Mouse (Mus musculus): ENCODE data around the gene Gemin6. TPM values are rescaled to one million over a fixed set of nuclear protein-coding genes. Genes with fewer than 3 reads are reported as not detected.
"Not testable (repeated sequence)": the region's sequence is repeated elsewhere in the genome, so short reads cannot be mapped to it uniquely, and the experiment has no call there.

The Gemin6 gene
- 8.7 and 9.3 TPM in 2 replicates for total RNA-seq (2021)
- long read RNA-seq, experiment 1, transcript Gemin6-201 (3 exons, 1,134 nt) = major isoform, 14 of 28 reads
- long read RNA-seq, experiment 1, partial matches to known transcripts = 7 of 28 reads
- long read RNA-seq, experiment 1, other reads (novel, unspliced or antisense) = 7 of 28 reads
- long read RNA-seq, experiment 2, transcript Gemin6-201 (3 exons, 1,134 nt) = major isoform, 11 of 24 reads
- long read RNA-seq, experiment 2, partial matches to known transcripts = 5 of 24 reads
- long read RNA-seq, experiment 2, other reads (novel, unspliced or antisense) = 7 of 24 reads

DNA sequence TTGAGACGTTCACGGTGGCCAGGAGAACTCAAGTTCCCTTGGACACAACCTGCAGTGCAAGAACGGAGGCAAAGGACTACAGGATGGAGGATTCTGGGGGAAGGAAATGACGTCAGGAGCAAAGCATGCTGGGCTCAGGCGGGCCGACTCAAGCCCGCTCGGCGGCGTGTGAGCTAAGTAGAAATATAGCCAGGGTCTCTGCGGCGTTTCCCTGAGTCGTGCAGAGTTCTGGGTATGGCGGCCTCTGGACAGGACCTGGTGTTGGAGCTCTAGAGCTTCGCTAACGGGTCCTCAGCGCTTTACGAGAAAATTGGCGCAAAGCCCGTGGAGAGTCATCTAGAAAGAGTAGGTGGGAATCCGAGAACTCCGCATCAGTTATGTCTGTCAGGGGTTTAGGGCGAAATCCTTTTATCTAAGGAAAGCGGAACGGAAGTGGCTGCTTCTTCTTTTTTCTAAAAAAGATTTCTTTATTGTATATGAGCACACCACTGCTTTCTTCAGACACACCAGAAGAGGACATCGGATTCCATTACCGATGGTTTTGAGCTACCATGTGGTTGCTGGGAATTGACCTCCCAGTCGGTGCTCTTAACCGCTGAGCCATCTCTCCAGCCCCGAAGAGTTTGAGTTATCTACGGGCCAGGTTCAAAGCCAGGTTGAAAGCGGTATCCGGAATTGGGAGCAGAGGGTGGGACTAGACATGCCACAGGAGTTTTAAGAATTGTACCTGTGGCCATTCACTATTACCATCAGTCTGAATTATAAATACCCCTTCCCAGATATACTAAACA lies at the start of gene Gemin6:
TSS of gene Gemin6 (plus strand) at position 116 of the 791 bp plus-strand sequence.
- peak; percentile 89 for DNase-seq

DNA sequence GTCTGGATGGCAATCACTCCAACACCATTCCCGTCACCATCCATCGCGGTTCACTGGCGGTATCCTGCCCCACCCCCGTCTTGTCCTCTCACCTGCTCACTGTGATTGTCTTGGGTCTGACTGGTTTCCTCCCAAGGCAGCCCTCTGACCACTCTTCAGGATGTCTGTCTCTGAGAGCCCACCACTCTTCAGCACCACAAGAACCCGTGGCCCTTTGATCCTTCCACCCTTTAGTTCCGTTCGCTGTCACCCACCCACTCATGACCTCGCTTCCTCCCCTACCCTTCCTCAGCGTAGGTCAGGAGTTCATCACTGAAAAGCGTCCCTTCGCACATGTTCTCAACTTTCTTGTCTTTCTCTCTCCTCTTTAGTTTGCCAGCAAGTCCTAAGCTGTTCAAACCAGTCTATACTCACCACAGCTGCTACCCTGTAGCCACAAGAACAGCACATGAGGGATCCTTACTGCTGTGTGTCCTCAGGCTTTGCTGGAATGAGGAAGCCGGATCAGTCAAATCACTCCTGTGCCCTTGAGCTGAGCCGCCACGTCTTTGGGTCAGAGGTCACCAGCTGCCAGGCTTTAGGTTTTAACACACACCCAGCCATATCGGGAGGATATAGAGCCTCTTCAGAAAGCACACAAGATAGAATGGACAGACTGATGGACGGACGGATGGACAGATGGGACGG lies 49.4 kb upstream of the Gemin6 start:
- no peak for DNase-seq

DNA sequence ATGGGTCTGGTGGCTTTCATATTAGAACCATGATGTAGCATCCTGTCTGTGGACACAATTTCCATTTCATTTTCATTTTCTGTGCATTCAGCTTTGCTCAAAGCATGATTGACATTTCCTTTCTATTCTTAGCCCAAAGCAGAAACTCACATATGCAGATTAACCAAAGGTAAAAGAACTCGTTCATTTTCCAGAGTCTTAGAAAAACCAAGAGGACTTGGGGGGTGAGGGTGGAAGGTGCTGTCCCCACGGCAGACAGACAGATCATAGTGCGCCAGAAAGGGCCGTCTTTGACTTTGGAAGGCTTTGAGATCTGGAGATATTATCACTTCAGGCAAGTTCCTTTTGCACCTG lies 48.9 kb upstream of the Gemin6 start:
- DNase-seq = no peak

DNA sequence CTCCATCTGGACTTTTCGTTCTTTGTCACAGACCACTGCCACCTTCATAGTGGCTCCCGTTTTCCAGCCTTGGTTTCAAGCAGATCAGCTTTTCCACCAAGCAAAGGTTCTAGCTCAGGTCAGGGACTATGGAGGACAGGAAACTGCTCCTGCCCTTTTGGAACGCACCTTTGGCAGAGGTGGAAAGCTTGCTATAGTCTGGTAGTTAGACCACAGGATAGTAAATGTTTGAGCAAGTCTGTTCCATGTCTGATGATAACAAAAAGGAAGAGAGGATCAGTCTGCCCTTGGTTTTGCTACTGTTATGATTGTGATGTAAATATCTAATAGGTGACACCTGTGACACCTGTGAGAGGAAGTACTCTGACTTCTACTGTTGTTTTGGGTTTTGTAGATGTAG lies 48.3 kb upstream of the Gemin6 start:
- no peak for DNase-seq

DNA sequence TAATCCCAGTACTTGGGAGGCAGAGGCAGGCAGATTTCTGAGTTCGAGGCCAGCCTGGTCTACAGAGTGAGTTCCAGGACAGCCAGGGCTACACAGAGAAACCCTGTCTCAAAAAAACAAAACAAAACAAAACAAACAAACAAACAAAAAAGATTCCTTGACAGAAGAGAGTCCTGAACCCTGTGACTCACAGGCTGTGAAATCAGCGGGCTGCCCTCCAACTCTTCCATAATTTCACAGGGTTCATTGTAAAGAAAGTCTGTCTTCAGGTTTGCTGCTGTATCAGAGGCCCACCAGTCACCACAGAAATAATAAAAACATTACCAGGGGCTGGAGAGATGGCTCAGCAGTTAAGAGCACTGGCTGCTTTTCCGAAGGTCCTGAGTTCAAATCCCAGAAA lies 45.4 kb upstream of the Gemin6 start:
- not testable (repeated sequence) for DNase-seq

DNA sequence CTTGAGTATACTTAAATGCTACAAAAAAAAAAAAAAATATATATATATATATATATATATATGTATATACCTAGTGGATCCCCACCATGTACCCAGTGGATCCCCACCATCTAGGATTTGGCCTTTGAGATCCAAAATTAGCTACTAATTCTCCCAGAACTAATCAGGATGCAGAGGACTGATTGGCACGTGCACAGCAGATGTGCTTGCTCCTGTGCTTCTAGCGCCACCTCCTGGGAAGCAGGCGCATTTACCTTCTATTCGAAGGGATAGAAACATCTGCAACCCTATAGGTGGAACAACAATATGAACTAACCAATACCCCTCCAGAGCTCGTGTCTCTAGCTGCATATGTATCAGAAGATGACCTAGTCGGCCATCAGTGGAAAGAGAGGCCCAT lies 44.3 kb upstream of the Gemin6 start:
- peak; percentile 85 for DNase-seq

DNA sequence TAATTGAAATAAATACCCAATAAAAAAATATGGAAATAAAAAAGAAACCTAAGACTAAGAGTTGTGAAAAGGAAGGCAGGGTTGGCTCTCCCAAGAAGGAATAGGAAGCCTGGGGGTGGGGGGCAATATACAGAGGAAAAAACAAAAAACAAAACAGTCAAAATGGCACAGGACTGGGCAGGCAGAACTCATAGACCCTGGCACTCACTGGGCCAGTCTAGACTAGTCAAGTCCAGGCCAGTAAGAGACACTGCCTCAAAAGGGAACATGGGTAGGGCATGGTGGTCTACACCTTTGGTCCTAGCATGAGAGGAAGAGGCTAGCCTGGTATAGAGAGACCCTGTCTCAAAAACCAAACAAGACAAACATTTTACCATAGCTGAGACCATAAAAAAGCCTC lies 43.8 kb upstream of the Gemin6 start:
- DNase-seq = no peak

DNA sequence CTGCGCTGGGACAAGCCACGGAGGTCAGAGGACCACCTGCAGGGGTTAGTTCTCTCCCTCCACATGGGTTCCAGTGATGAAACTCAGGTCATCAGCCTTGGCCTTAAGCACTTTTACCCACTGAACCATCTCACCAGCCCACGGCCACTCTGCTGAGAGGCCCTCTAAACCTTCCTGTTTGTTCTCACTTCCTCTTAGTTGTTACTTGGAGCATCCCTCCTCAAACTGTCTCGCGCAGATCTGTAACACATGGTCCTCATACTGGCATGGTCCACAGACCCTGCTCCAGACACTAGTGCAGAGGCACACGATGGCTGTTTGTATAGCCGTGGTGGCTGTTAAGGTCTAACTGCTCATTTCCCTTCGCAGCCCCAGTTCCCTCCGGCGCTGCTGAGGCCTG lies 40.6 kb upstream of the Gemin6 start:
- DNase-seq = no peak

DNA sequence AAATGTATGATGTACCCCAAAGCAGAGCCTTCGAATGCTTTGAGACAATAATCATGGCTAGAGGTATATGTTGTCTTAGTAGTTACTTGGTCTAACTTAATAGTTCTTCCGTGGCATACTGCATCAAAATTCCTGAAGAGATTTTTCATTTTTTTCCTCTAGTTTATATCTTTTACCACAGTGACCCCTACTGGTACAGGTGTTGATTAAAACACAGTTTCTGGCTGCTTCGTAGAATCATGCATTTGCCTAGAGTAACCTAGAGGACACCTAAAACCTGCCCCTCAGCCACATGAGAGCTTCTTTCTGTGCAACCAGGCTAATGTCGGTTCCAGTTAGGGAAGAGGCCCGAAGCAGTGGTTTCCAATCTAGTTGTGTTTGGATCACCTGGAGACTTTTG lies 31.2 kb upstream of the Gemin6 start:
- no peak for DNase-seq

DNA sequence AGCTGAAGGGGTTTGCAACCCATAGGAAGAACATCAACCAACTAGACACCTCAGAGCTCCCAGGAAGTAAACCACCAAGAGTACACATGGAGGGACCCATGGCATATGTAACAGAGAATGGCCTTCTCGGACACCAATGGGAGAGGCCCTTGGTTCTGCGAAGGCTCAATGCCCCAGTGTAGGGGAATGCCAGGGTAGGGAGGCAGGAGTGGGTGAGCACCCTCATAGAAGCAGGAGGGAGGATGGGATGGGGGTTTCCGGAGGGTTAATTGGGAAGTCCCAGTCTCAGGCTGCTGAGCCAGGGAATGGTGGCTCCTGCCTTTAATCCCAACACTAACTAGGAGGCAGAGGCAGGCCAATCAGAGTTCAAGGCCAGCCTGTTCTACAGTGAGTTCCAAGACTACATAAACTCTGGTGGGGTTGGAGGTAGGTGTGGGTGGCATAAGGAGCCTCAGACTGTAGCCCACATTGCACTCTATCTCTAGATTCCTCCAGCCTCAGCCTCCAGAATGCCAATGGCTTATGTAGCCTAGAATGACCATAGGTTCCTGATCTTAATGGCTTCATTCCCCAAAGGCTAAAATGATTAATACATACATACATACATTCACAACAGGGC lies 25.0 kb upstream of the Gemin6 start:
- no peak for DNase-seq

DNA sequence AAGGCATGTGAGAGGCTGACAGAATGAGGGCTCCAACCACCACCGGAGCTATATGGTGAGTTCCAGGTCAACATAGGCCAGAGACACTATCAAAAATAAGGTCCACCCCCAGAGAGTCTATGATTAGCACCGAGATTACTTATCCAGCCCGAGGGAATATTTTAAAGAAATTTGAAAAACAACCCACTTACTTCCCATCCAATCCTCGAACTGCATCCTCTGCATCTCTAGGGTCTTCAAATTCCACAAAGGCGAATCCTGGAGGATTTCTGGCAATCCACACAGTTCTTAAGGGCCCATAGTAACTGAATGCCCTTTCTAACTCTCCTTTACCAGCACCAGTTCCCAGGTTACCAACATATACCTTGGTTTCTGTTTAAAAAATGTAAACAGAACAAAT lies 18.6 kb upstream of the Gemin6 start:
- DNase-seq = no peak

DNA sequence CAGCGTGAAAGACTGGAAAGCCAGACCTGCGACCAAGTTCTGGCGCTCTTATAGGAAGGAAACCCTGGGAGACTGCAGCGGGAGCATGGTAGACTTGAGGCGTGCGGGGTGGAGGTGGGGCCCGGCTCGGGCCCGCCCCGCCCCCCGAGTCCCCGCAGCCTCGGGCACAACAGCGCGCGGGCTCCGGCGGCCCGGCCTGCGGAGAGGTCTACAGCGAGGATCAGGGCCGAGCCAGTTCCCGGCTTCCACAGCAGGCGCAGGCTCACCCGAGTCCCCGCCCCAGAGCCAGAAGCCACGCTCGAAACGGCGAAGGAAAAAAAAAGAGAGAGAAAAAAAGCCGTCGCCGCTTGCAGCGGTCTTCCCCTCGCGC lies 18.0 kb upstream of the Gemin6 start:
- peak; percentile 79 for DNase-seq

DNA sequence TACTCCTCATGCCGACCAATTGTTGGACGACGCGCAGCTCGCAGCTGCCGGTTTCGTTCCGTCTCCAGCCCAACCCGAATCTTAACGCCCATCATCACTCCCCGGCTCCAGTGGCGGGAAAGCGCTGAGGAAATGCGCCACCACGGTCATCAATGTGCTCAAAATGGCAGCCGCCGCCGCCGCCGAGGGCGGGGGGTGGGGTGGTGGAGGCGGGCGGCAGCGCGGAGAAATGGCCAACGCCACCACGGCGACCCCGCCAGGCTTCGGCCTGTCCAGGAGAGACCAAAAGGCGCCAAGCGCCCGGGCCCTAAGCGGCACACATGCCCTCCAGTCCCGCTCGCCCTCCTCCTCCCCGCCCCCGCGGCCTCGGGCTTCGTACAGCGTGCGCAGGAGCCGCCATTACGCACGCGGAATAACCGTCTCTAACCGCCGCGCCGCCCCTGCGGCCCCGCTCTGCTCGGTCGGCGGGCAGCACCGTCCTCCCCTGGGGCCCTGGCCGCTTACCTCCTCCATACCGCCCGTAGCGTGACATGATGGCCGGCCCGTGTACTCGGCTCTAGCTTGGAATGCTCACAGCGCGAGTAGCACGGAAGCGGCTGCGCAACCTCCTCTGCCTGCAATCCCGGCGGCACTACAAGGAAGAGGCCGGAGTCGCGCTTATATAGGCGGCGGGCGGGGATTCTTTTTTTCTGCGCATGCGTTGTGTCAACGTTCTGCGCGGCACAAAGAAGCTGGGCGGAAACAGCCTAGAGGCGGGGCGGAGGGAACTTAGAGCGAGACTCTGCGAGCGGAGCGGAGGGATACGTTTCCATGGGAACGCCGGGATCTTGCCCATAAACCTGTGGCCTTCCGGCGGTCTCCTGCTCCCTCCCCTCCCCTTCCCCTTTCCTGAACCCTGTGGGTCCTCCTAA lies 17.3 kb upstream of the Gemin6 start, which contains the start of the genes Srsf7 and Ttc39d:
TSS of gene Srsf7 (minus strand) at position 637 of the 911 bp plus-strand sequence.
TSS of gene Ttc39d (plus strand) at position 790 of the 911 bp plus-strand sequence.
- peak; percentile 99 for DNase-seq

DNA sequence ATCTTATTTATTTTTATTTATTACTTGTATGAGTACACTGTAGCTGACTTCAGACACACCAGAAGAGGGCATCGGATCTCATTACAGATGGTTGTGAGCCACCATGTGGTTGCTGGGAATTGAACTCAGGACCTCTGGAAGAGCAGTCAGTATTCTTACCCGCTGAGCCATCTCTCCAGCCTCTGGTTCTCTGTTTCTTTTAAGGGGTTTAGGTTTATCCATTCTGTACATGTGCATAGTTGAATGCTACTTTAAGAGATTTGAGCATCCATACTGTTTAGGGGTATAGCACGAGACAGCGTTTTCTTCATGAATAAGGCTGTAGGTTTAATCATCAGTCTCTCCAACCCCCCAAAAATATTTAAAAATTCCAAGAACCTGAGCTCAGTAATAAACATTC lies 10.2 kb upstream of the Gemin6 start:
- DNase-seq = not testable (repeated sequence)

DNA sequence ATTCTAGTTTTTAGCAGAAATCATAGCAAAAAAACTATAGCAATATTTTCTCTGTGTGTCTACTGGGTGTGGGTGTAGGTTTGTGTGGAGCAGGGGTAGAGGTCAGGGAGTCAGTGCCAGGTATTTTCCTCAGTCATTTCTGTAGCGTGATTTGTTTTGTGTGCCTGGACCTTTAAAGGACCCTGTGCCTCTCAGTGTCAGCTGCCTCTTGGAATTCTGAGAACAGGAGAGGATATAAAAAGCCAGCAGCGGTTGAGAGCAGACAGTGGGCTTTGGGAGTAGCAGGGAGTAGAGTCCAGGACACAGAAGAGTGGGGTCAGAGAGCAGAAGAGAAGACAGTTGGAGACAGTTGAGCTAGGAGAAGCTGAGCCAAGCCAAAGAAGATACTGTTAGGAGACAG lies 4.1 kb upstream of the Gemin6 start:
- no peak for DNase-seq

DNA sequence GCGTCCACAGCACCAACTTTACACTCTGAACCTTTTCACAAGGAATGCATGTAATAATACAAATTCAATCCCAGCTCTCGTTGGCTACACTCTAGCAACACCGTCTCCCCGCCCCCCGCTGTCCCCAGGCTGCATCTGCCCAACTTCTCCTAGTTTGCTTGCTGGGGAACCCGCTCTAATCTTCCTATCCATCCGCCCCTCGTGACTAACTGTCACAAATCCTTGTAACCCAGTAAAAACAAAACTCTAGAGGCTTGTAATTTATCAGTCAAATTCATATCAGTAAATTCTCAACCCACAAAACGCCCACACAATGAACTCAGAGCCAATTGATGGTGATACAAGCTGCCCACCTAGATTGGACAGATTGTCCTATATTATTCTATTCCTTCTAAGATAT lies 3.0 kb upstream of the Gemin6 start:
- no peak for DNase-seq

DNA sequence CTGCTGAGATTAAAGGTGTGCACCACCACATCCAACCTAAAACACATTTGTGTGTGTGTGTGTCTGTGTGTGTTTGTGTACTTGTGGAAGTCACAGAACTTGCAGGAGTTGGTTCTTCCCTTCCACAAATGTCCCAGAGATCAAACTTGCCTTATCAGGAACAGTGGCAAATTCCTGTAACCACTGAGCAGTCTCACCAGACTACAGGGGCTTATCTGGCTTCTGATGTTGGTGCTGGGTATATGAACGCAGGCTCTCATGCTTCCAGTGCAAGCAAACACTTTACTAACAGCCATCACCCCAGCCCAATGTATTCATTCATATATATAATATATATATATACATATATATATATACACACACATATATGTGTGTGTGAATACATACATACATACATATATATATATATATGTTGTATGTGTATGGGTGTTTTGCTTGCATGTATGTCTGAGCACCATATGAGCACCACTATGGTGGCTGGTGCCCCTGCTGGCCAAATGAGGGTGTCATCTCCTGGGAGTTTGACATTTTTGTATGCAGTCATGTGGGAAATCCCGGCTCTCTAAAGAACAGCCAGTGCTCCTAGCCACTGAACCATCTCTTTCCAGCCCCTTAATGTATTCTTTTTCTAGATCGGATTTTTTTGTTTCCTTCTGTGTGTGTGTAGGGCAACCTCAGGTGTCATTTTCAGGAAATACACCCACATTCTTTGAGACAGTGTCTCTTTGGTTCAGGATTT lies 2.2 kb upstream of the Gemin6 start:
- peak; percentile 27 for DNase-seq

DNA sequence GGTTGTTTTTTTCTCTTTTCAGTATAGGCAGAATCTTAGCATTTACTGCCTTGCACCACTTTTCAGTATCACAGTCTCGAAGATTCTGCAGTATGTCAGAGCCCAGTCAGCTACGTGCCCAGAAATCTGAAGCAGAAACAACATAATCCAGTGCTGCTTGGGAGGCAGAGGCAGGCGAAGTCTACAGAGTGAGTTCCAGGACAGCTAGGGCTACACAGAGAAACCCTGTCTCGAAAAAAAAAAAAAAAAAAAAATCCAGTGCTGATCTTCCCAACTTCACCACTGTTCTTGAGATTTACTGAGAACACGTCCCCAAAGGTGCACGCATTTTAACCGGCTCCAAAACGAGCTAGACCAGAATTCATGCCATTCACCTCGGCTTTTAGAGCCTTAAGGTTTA lies 412 bp upstream of the Gemin6 start:
- DNase-seq = no peak

DNA sequence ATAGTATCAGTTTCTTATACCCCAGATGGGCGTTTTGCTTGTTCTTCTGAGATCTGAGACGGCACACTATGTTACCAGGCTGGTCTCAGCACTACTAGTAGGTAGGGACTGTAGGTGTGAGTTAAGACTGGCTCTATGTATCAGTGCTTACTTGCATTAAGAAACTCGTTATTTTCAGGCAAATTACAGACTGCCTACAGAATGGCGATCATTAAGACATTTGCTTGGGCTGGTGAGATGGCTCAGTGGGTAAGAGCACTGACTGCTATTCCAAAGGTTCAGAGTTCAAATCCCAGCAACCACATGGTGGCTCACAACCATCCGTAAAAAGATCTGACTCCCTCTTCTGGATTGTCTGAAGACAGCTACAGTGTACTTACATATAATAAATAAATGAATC lies 901 bp downstream of the Gemin6 start:
- DNase-seq = not testable (repeated sequence)

DNA sequence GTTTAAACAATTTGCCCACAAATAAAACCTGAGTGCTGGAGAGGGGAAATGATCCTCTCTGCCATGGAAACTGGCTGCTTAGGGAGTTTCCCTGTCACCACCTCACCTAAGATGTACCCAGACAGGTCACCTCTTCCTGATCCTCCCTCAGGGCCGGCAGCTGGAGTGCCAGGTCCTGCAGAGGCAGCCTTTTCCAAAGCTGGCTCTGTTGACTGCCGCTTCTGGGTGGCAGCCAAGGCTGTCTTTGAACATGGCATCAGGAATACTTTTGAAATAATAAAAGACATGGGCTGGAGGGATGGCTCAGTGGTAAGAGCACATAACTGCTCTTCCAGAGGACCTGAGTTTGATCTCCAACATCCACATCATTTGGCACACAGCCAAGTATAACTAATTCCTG lies 5.2 kb downstream of the Gemin6 start:
- peak; percentile 77 for DNase-seq

DNA sequence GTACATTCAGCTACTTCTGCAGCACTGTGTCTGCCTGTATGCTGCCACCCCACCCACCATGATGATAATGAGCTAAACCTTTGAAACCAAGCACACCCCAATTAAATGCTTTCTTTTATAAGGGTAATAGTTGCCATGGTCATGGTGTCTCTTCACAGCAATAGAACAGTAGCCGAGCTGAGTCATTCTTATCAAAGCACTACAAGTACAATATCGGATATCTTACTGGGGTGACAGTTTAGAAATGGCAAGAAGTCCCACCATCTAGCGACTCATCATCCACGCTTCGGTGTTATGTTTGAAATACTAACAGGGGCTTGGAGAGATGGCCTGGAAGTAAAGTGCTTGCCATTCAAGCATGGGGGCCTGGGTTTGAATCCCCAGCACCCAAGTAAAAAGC lies 9.6 kb downstream of the Gemin6 start:
- no peak for DNase-seq
